Mouse (Mus musculus) spleen, adult 2 months (tissue): ENCODE results near the gene Sdhb. TPM values are rescaled to one million over a fixed set of nuclear protein-coding genes. Genes with fewer than 3 reads are reported as not detected.

ENCODE experiments used
- DNase-seq, 2 experiments: peaks; one replicate each; pipeline versions ENCODE4 v3.0.0 to v3.0.0-alpha.2; 2012 to 2021; ENCODE audit warnings: low spot score in 2 of 2, low read depth in 1 of 2
- H3K27ac ChIP-seq: fragments of 200-500 bp; 2 replicates; pipeline ENCODE4 v1.5.1; 2012; ENCODE audit warnings: low read length, inconsistent platforms; ENCODE audit not compliant: insufficient read depth
- H3K27me3 ChIP-seq: fragments of 200-500 bp; 2 replicates; pipeline ENCODE4 v1.6.1; 2012; ENCODE audit warnings: mild to moderate bottlenecking, moderate library complexity, low read length, inconsistent platforms; ENCODE audit not compliant: control insufficient read depth, insufficient read depth
- H3K36me3 ChIP-seq: fragments of 200-500 bp; 2 replicates; pipeline ENCODE4 v1.6.1; 2012; ENCODE audit warnings: mild to moderate bottlenecking, low read length, inconsistent platforms; ENCODE audit not compliant: control insufficient read depth, insufficient read depth
- H3K4me1 ChIP-seq: fragments of 200-500 bp; 2 replicates; pipeline ENCODE4 v1.6.1; 2011; ENCODE audit warnings: inconsistent platforms; ENCODE audit not compliant: control insufficient read depth, insufficient read depth, insufficient read length
- H3K4me3 ChIP-seq: fragments of 200-500 bp; 2 replicates; pipeline ENCODE4 v1.5.1; 2011; ENCODE audit warnings: mild to moderate bottlenecking, inconsistent platforms; ENCODE audit not compliant: insufficient read depth, insufficient read length; ENCODE audit errors: extremely low read depth
- CTCF ChIP-seq: fragments of 200-500 bp; IDR thresholded peaks from 2 replicates; pipeline ENCODE4 v1.5.1; 2011; ENCODE audit warnings: mild to moderate bottlenecking, inconsistent platforms; ENCODE audit not compliant: insufficient read depth, insufficient read length, insufficient replicate concordance; ENCODE audit errors: extremely low read depth
- POLR2A ChIP-seq: fragments of 200-500 bp; IDR thresholded peaks from 2 replicates; pipeline ENCODE4 v1.6.1; 2011; ENCODE audit warnings: low read depth, low read length, inconsistent platforms
- WGBS: fragments of 180-500 bp; shearing (Covaris S2); methylation state at CpG from one replicate; pipeline ENCODE4 v1.1.7; 2018; 5-methylcytosine and 5-hydroxymethylcytosine counted together
- polyA plus RNA-seq: library from polyadenylated mRNA; depleted of rRNA; stranded (reverse); fragments of >200 nt; gene quantifications from 2 replicates; pipeline ENCODE4 v1.2.3, GENCODE M21; 2012

The Sdhb gene
- polyA plus RNA-seq, 1 experiment, result 66.0 TPM

- no peaks in the 10 kb centered on the region for H3K36me3 ChIP-seq
- H3K4me1 ChIP-seq, result peaks cover 8% of the 10 kb centered on the region; the same call in 1 of the 2 replicates
- 88% methylated on average over 9 of the region's 9 CpGs for WGBS
- no peak overlapping the region for H3K27ac ChIP-seq
- TF ChIP-seq CTCF (no peak), POLR2A (no peak)
- DNase-seq, result no peak
- H3K4me3 ChIP-seq, result no peak overlapping the region
- H3K27me3 ChIP-seq, result no peaks in the 10 kb centered on the region
Measured at GRCm38 (mm10) chr4:140917451-140917850, 43.6 kb upstream of the Sdhb start.

GRCm38 (mm10) chr4:140919974-140920836 lies 40.8 kb upstream of the Sdhb start:
- Histone ChIP-seq H3K27me3 (no peaks in the 10 kb centered on the region), H3K4me1 (peaks cover 8% of the 10 kb centered on the region; the same call in 1 of the 2 replicates), H3K36me3 (no peaks in the 10 kb centered on the region), H3K4me3 (no peak overlapping the region), H3K27ac (no peak overlapping the region)
- WGBS, result 30% methylated on average over 11 of the region's 11 CpGs
- TF ChIP-seq CTCF (no peak), POLR2A (no peak)
- DNase-seq, result peak in 1 of 2 experiments; percentile 3

- H3K4me3 ChIP-seq, result no peak overlapping the region
- H3K4me1 ChIP-seq, result peaks cover 14% of the 10 kb centered on the region; the same call in 1 of the 2 replicates
- no peak for TF ChIP-seq CTCF
- no peak for TF ChIP-seq POLR2A
- H3K27me3 ChIP-seq, result no peaks in the 10 kb centered on the region
- no peak for DNase-seq
- 84% methylated on average over 5 of the region's 5 CpGs for WGBS
- no peaks in the 10 kb centered on the region for H3K36me3 ChIP-seq
- H3K27ac ChIP-seq, result no peak overlapping the region
Measured at GRCm38 (mm10) chr4:140922508-140922907, 38.5 kb upstream of the Sdhb start.

- TF ChIP-seq CTCF, result no peak
- Histone ChIP-seq H3K27me3 (no peaks in the 10 kb centered on the region), H3K4me1 (peaks cover 7% of the 10 kb centered on the region; the same call in 1 of the 2 replicates), H3K36me3 (no peaks in the 10 kb centered on the region), H3K4me3 (no peak overlapping the region), H3K27ac (no peak overlapping the region)
- WGBS, result 30% methylated on average over 8 of the region's 8 CpGs
- no peak for DNase-seq
Measured at GRCm38 (mm10) chr4:140925648-140926047, 35.4 kb upstream of the Sdhb start.

GRCm38 (mm10) chr4:140928349-140928748 lies 32.7 kb upstream of the Sdhb start:
- H3K27me3 ChIP-seq, result no peaks in the 10 kb centered on the region
- H3K4me1 ChIP-seq, result peaks cover 6% of the 10 kb centered on the region; the same call in 1 of the 2 replicates
- no peaks in the 10 kb centered on the region for H3K36me3 ChIP-seq
- H3K4me3 ChIP-seq, result no peak overlapping the region
- whole genome bisulfite sequencing, result 93% methylated on average over 9 of the region's 9 CpGs
- no peak for DNase-seq
- TF ChIP-seq POLR2A (no peak), CTCF (no peak)
- no peak overlapping the region for H3K27ac ChIP-seq

GRCm38 (mm10) chr4:140929745-140930144 lies 31.3 kb upstream of the Sdhb start:
- TF ChIP-seq CTCF (no peak), POLR2A (no peak)
- Histone ChIP-seq H3K36me3 (no peaks in the 10 kb centered on the region), H3K27me3 (no peaks in the 10 kb centered on the region), H3K4me3 (no peak overlapping the region), H3K27ac (no peak overlapping the region), H3K4me1 (peaks cover 6% of the 10 kb centered on the region; the same call in 1 of the 2 replicates)
- DNase-seq, result no peak
- WGBS, result 87% methylated on average over 8 of the region's 8 CpGs
